Mouse (Mus musculus): Measurements from ENCODE around the gene Rps8.

GRCm38 (mm10) chr4:117148815-117149214, 7.2 kb downstream of the Rps8 start:
- no peak for TF ChIP-seq TBP (IDR thresholded peaks at IDR 0.05; ENCODE audit: low read depth, low read length)
- TF ChIP-seq MAZ (IDR thresholded peaks at IDR 0.05; ENCODE audit: low read depth, low read length) = no peak
- 0 out of 4 replicates have a peak, but pooled peaks of 1 of the 2 experiments have one; percentile 12 for TF ChIP-seq POLR2A (IDR thresholded peaks at IDR 0.05; ENCODE audit: control insufficient read depth in 1 of 2, insufficient read depth in 1 of 2, low read depth in 1 of 2, low read length in 2 of 2, poor library complexity in 1 of 2)
- TF ChIP-seq CTCF (IDR thresholded peaks at IDR 0.05 in 2 of 3, conservative IDR thresholded peaks at IDR 0.05 in 1 of 3; ENCODE audit: control insufficient read depth in 1 of 3, insufficient read depth in 1 of 3, low read depth in 2 of 3, low read length in 3 of 3, poor library complexity in 1 of 3, severe bottlenecking in 1 of 3) = no peak
- TF ChIP-seq BHLHE40 (IDR thresholded peaks at IDR 0.05; ENCODE audit: borderline replicate concordance, low read depth, low read length) = no peak
- no peak for TF ChIP-seq TCF12 (IDR thresholded peaks at IDR 0.05; ENCODE audit: low read depth, low read length)

Measured in MEL (cell line).